Mouse (Mus musculus) limb, embryonic 14.5 days (tissue): ENCODE results near the gene Toe1. TPM values are rescaled to one million over a fixed set of nuclear protein-coding genes. Genes with fewer than 3 reads are reported as not detected.

Source experiments
- ATAC-seq: fragments of 200-750 bp; cut with Nextera tagmentation; 2 replicates; pipeline ENCODE4 v1.8.0; 2017; ENCODE audit warnings: low read depth, moderate number of reproducible peaks, moderate TSS enrichment; ENCODE audit not compliant: low FRiP score
- DNase-seq: peaks from one replicate; pipeline ENCODE4 v3.0.0-alpha.2; 2015; ENCODE audit warnings: low spot score
- H3K27ac ChIP-seq: fragments of 300-500 bp; sonication (generic); replicated peaks from 2 replicates; pipeline ENCODE4 v1.5.1; 2014; ENCODE audit warnings: low read depth, mild to moderate bottlenecking, low read length, moderate library complexity, mixed read lengths
- H3K27me3 ChIP-seq: fragments of 300-500 bp; sonication (generic); 2 replicates; pipeline ENCODE4 v1.6.1; 2014; ENCODE audit warnings: low read length, mixed read lengths; ENCODE audit not compliant: control insufficient read depth, insufficient read depth
- H3K36me3 ChIP-seq: fragments of 300-500 bp; sonication (generic); 2 replicates; pipeline ENCODE4 v1.6.1; 2014; ENCODE audit warnings: mild to moderate bottlenecking, low read length, moderate library complexity, mixed read lengths; ENCODE audit not compliant: control insufficient read depth, insufficient read depth
- H3K4me1 ChIP-seq: fragments of 300-500 bp; sonication (generic); 2 replicates; pipeline ENCODE4 v1.6.1; 2014; ENCODE audit warnings: antibody characterized with exemption, low read length, mixed read lengths; ENCODE audit not compliant: control insufficient read depth, insufficient read depth
- H3K4me2 ChIP-seq: fragments of 300-500 bp; sonication (generic); replicated peaks from 2 replicates; pipeline ENCODE4 v1.6.1; 2014; ENCODE audit warnings: low read depth, mild to moderate bottlenecking, low read length, moderate library complexity; ENCODE audit not compliant: severe bottlenecking
- H3K4me3 ChIP-seq: fragments of 300-500 bp; sonication (generic); replicated peaks from 2 replicates; pipeline ENCODE4 v1.5.1; 2014; ENCODE audit warnings: low read length
- H3K9ac ChIP-seq: fragments of 300-500 bp; sonication (generic); 2 replicates; pipeline ENCODE4 v1.6.1; 2014; ENCODE audit warnings: mild to moderate bottlenecking, low read depth, low read length, moderate library complexity; ENCODE audit not compliant: severe bottlenecking
- H3K9me3 ChIP-seq: fragments of 300-500 bp; sonication (generic); 2 replicates; pipeline ENCODE4 v1.6.1; 2016; ENCODE audit warnings: low read length; ENCODE audit not compliant: control insufficient read depth
- POLR2A ChIP-seq: fragments of 200-500 bp; IDR thresholded peaks from 2 replicates; pipeline ENCODE4 v1.8.0; 2012; ENCODE audit warnings: inconsistent platforms, mild to moderate bottlenecking, moderate library complexity, borderline replicate concordance; ENCODE audit not compliant: insufficient read depth, insufficient read length; ENCODE audit errors: extremely low read depth
- WGBS: fragments of 180-500 bp; shearing (Covaris S2); extraction: QIAGEN DNeasy Blood & Tissue Kit; methylation state at CpG from one replicate; pipeline ENCODE4 v1.1.7; 2014; 5-methylcytosine and 5-hydroxymethylcytosine counted together
- polyA plus RNA-seq, 2 experiments: library from polyadenylated mRNA; depleted of rRNA in 1 of 2; stranded (reverse) in 1 of 2; unstranded in 1 of 2; fragments of >200 nt; fragmentation: Nextera tagmentation in 1 of 2; extraction: Ambion mirVana in 1 of 2; gene quantifications; 2 replicates each; pipeline versions ENCODE4 v1.2.1 to v1.2.3; 2012 to 2014

Toe1 gene
- polyA plus RNA-seq, 2 experiments = 35.9 to 44.6 TPM

- Histone ChIP-seq H3K27ac (0 out of 2 replicates have a peak overlapping the region, but pooled peaks have one; percentile 5), H3K36me3 (peaks cover 5% of the 10 kb centered on the region), H3K4me2 (no peak overlapping the region), H3K4me1 (peaks cover 7% of the 10 kb centered on the region), H3K9ac (no peak overlapping the region), H3K9me3 (no peaks in the 10 kb centered on the region), H3K27me3 (no peaks in the 10 kb centered on the region), H3K4me3 (no peak overlapping the region)
- ATAC-seq (peak; percentile 45; the same call in 1 of the 2 replicates), DNase-seq (peak; percentile 31)
- WGBS = 50% methylated on average over 1 of the region's 1 CpGs
- no peak for TF ChIP-seq POLR2A
These were observed 10.9 kb downstream of the Toe1 start for GRCm38 (mm10) chr4:116796442-116797110.

GRCm38 (mm10) chr4:116794273-116794672 is 13.2 kb downstream of the Toe1 start:
- ATAC-seq (no peak), DNase-seq (no peak)
- Histone ChIP-seq H3K4me2 (no peak overlapping the region), H3K9ac (no peak overlapping the region), H3K4me3 (no peak overlapping the region), H3K9me3 (no peaks in the 10 kb centered on the region), H3K4me1 (peaks cover 7% of the 10 kb centered on the region), H3K27me3 (no peaks in the 10 kb centered on the region), H3K36me3 (no peaks in the 10 kb centered on the region), H3K27ac (no peak overlapping the region)
- 80% methylated on average over 2 of the region's 2 CpGs for WGBS
- TF ChIP-seq POLR2A = no peak

GRCm38 (mm10) chr4:116792453-116792852 is 15.0 kb downstream of the Toe1 start:
- no peaks in the 10 kb centered on the region for H3K36me3 ChIP-seq
- peaks cover 10% of the 10 kb centered on the region for H3K4me1 ChIP-seq
- H3K4me2 ChIP-seq = no peak overlapping the region
- TF ChIP-seq POLR2A = no peak
- no peak for DNase-seq
- no peak overlapping the region for H3K4me3 ChIP-seq
- WGBS = 89% methylated on average over 8 of the region's 8 CpGs
- ATAC-seq = no peak
- H3K27ac ChIP-seq = no peak overlapping the region
- H3K9me3 ChIP-seq = no peaks in the 10 kb centered on the region
- no peaks in the 10 kb centered on the region for H3K27me3 ChIP-seq
- H3K9ac ChIP-seq = no peak overlapping the region

- no peaks in the 10 kb centered on the region for H3K36me3 ChIP-seq
- ATAC-seq = peak; percentile 76
- H3K27me3 ChIP-seq = no peaks in the 10 kb centered on the region
- H3K27ac ChIP-seq = 0 out of 2 replicates have a peak overlapping the region, but pooled peaks have one; percentile 45
- H3K4me2 ChIP-seq = no peak overlapping the region
- no peak for TF ChIP-seq POLR2A
- DNase-seq = peak; percentile 97
- H3K9ac ChIP-seq = no peak overlapping the region
- H3K4me3 ChIP-seq = no peak overlapping the region
- H3K9me3 ChIP-seq = 0 out of 2 replicates have a peak, but pooled peaks cover 5% of the 10 kb centered on the region
- H3K4me1 ChIP-seq = peaks cover 3% of the 10 kb centered on the region; the same call in 1 of the 2 replicates
- WGBS = 0% methylated on average over 3 of the region's 3 CpGs
These were observed 18.5 kb downstream of the Toe1 start for GRCm38 (mm10) chr4:116788956-116789355.

- 38% methylated on average over 7 of the region's 7 CpGs for WGBS
- 0 out of 2 replicates have a peak overlapping the region, but pooled peaks have one; percentile 45 for H3K27ac ChIP-seq
- 0 out of 2 replicates have a peak, but pooled peaks cover 5% of the 10 kb centered on the region for H3K9me3 ChIP-seq
- H3K9ac ChIP-seq = no peak overlapping the region
- no peaks in the 10 kb centered on the region for H3K36me3 ChIP-seq
- no peak overlapping the region for H3K4me3 ChIP-seq
- peak; percentile 52 for DNase-seq
- H3K27me3 ChIP-seq = no peaks in the 10 kb centered on the region
- no peak for TF ChIP-seq POLR2A
- ATAC-seq = no peak
- H3K4me1 ChIP-seq = peaks cover 3% of the 10 kb centered on the region; the same call in 1 of the 2 replicates
- no peak overlapping the region for H3K4me2 ChIP-seq
These were observed 19.3 kb downstream of the Toe1 start for GRCm38 (mm10) chr4:116787985-116788760.
